Mouse (Mus musculus): ENCODE data around the gene Olfr459. TPM values are rescaled to one million over a fixed set of nuclear protein-coding genes. Genes with fewer than 3 reads are reported as not detected.

Olfr459 gene
- not detected in 2 replicates for polyA plus RNA-seq (2016; fragmentation: Nextera tagmentation; extraction: Ambion mirVana)

DNA sequence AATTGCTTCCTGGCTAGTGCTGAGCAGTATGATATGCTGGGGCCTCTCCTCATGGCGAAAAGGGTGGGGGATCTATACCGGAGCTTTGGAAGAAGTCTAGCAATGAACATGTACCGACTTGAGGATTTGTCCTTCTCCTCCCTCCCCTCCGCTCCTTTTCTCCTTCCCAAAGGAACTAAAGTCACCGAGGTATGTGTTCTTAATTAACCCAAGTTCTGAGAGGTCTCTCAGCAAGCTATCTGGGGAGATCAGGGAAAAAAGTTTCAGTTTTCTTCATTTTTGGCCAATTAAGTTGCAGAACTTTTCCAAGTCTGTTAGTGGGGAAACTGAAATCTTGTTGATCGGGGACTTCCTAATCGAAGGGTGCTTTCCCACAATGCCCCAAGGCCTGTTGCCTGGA lies at the start of gene Olfr459:
Olfr459 (minus strand) TSS at position 101 of the 400 bp plus-strand sequence.
- H3K4me1 ChIP-seq: no peaks in the 10 kb centered on the region
- H3K9me3 ChIP-seq (replicated peaks): no peaks in the 10 kb centered on the region
- H3K4me3 ChIP-seq: no peak within 1 kb of the TSS
- no peaks in the 10 kb centered on the region for H3K27me3 ChIP-seq (ENCODE audit: low read depth, poor library complexity, severe bottlenecking)
- 80% methylated on average over 7 of the region's 7 CpGs for WGBS
- DNase-seq (ENCODE audit: low spot score): no peak
- no peaks in the 10 kb centered on the region for H3K36me3 ChIP-seq
- H3K27ac ChIP-seq: no peak within 1 kb of the TSS

DNA sequence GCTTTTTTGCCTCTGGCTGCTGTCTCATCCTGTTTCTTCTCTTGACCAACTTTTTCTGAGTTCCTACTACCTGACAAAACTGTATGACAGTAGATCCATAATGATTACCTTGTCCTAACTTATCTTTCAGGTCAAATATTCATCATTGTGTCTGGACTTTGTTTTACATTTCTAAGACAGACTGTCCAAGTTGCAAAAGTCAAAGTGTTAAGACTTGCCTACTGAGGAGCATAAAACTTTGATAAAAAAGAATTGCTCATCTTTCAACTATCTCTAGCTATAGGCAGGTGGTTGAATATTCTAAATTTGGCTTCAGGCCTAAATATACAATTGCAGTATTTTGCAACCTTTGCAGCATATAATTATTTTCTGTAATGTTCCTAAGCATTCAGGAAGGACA lies 49.1 kb upstream of the Olfr459 start:
- Histone ChIP-seq H3K4me1 (no peaks in the 10 kb centered on the region), H3K27me3 (ENCODE audit: low read depth, poor library complexity, severe bottlenecking) (no peaks in the 10 kb centered on the region), H3K27ac (no peak overlapping the region), H3K9me3 (replicated peaks) (no peaks in the 10 kb centered on the region), H3K36me3 (no peaks in the 10 kb centered on the region), H3K4me3 (no peak overlapping the region)
- DNase-seq (ENCODE audit: low spot score): no peak

DNA sequence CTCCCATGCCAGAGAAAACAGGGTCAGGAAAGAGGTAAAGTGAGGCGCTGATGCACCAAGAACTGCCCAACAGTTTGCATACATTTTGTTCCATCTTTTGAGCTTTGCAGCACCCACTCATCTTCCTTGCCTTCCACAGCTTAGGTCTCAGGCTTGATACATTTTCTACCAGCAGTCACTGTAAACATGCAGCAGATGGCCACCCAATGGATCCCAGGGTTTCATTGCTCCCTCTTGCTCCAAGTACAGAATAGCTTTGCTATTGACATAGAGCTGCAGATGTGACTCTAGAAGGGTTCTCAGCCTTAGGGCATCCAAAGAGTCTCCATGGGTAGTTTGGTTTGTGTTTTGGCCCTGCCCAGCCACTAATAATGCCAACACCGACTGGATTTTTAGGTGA lies 11.7 kb upstream of the Olfr459 start:
- H3K4me3 ChIP-seq: no peak overlapping the region

DNA sequence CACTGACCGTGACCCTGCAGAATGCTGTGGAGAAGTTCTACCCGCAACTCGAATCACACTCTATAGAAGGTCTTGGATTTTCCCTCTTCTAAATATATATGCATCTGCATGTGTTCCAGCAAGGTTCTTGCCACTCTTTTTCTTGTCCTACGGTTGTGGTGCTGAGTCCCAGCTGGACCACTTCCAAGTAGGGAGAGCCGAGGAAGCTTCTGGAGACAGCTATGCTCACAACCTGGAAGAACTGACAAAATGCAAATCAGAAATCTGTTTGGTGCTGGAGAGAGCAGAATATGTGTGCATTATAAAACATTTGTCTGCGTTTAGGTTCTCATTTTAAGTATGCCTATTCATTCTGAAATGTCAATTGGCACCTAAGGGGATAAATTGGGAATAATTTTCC lies 744 bp upstream of the Olfr459 start:
- no peaks in the 10 kb centered on the region for H3K27me3 ChIP-seq (ENCODE audit: low read depth, poor library complexity, severe bottlenecking)
- no peaks in the 10 kb centered on the region for H3K4me1 ChIP-seq
- no peaks in the 10 kb centered on the region for H3K9me3 ChIP-seq (replicated peaks)
- DNase-seq (ENCODE audit: low spot score): no peak
- 86% methylated on average over 6 of the region's 6 CpGs for WGBS
- H3K27ac ChIP-seq: no peak overlapping the region
- H3K36me3 ChIP-seq: no peaks in the 10 kb centered on the region
- no peak overlapping the region for H3K4me3 ChIP-seq

More for the DNA sequence above, 11.7 kb upstream of the Olfr459 start:
- DNase-seq (ENCODE audit: low spot score): no peak
- Histone ChIP-seq H3K36me3 (no peaks in the 10 kb centered on the region), H3K4me1 (no peaks in the 10 kb centered on the region), H3K27ac (no peak overlapping the region), H3K9me3 (replicated peaks) (no peaks in the 10 kb centered on the region), H3K27me3 (ENCODE audit: low read depth, poor library complexity, severe bottlenecking) (no peaks in the 10 kb centered on the region)
- WGBS: 79% methylated on average over 2 of the region's 2 CpGs

DNA sequence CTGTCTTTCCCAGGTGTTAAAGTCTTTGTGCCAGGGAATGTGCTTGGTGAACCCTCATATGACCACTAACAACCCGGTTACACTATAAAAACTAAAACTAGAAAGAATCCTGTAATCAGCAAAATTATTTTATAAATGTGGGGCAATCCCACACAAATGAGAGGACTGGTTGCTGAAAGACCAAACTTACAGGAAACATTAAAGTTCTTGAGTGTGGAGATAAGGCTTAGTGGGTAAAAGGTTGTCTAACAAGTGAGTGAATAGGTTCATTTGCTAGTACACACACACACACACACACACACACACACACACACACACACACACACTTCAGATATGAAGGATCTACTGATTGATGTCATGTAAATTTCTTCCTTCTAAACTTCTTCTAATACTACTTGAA lies 5.1 kb downstream of the Olfr459 start:
- WGBS: 85% methylated on average over 1 of the region's 1 CpGs
- no peaks in the 10 kb centered on the region for H3K36me3 ChIP-seq
- H3K27ac ChIP-seq: no peak overlapping the region
- no peaks in the 10 kb centered on the region for H3K4me1 ChIP-seq
- H3K9me3 ChIP-seq (replicated peaks): no peaks in the 10 kb centered on the region
- no peak overlapping the region for H3K4me3 ChIP-seq
- no peaks in the 10 kb centered on the region for H3K27me3 ChIP-seq (ENCODE audit: low read depth, poor library complexity, severe bottlenecking)
- DNase-seq (ENCODE audit: low spot score): no peak

DNA sequence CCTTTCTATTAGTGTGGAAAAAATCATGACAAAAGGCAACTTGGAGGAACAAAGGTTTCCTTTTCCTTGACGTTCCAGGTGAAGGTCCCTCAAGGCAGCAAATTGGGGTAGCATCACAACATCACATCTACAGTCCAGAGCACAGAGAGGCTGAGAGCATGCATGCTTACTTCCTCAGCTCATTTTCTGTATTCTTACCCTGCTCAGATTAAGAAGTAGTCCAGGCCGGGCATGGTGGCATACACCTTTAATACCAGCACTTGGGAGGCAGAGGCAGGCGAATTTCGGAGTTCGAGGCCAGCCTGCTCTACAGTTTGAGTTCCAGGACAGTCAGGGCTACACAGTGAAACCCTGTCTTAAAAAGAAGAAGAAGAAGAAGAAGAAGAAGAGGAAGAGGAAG lies 10.7 kb downstream of the Olfr459 start:
- no peaks in the 10 kb centered on the region for H3K36me3 ChIP-seq
- H3K27me3 ChIP-seq (ENCODE audit: low read depth, poor library complexity, severe bottlenecking): no peaks in the 10 kb centered on the region
- no peak overlapping the region for H3K4me3 ChIP-seq
- WGBS: 90% methylated on average over 5 of the region's 5 CpGs
- H3K27ac ChIP-seq: no peak overlapping the region
- DNase-seq (ENCODE audit: low spot score): no peak
- no peaks in the 10 kb centered on the region for H3K4me1 ChIP-seq
- no peaks in the 10 kb centered on the region for H3K9me3 ChIP-seq (replicated peaks)

DNA sequence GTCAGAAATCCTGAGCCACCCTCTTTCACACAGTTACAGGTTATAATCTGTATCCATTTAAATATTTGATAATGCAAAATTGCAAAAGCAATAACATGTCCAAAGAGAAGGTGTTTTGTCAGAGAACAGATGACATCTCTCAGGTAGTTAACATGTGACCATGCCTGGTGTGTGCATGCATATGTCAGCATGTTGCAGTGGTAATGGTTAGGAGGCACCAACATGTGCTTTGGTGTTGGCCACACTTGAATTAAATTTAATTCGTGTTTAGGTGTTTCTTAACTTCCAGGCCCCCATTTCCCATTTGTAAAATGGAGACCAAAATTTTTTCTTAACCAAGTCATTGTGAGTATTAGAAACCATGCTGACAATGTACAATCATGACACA lies 12.6 kb downstream of the Olfr459 start:
- H3K9me3 ChIP-seq (replicated peaks): no peaks in the 10 kb centered on the region
- no peaks in the 10 kb centered on the region for H3K36me3 ChIP-seq
- no peaks in the 10 kb centered on the region for H3K4me1 ChIP-seq
- H3K4me3 ChIP-seq: no peak overlapping the region
- DNase-seq (ENCODE audit: low spot score): no peak
- 82% methylated on average over 1 of the region's 1 CpGs for WGBS
- no peaks in the 10 kb centered on the region for H3K27me3 ChIP-seq (ENCODE audit: low read depth, poor library complexity, severe bottlenecking)
- H3K27ac ChIP-seq: no peak overlapping the region

DNA sequence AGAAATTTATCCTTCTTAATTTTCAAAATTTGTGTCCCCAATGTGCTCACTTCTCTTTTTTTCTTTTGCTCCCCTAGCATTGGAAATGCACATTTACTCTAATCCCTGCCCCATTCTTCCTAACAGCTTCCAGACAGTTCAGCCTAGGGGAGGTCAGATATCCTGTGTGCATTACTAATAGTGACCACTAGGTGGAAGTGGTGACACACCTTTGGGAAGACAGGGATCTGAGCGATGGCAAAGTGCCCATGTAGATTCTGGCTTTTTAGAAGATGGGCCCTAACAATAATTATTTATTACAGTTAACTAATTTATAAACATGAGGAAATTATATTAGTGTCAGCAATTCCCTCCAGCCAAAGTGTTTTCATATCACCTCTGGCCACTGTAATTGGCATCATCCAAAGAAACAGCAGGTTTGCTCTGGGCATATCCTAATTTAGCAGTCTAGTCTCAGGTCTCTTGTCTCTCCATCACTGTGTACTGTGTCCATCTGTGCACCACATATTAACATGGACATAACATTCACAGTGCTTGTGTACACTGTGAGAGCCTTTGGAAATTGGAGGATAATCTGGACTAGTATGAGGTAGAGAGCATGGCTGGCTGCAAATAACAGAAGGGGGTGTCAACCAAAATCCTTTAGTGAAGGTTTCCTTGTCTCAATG lies 13.1 kb downstream of the Olfr459 start:
- no peaks in the 10 kb centered on the region for H3K36me3 ChIP-seq
- H3K4me3 ChIP-seq: no peak overlapping the region
- no peaks in the 10 kb centered on the region for H3K27me3 ChIP-seq (ENCODE audit: low read depth, poor library complexity, severe bottlenecking)
- H3K27ac ChIP-seq: no peak overlapping the region
- 12% methylated on average over 1 of the region's 1 CpGs for WGBS
- H3K4me1 ChIP-seq: no peaks in the 10 kb centered on the region
- DNase-seq (ENCODE audit: low spot score): no peak
- no peaks in the 10 kb centered on the region for H3K9me3 ChIP-seq (replicated peaks)

DNA sequence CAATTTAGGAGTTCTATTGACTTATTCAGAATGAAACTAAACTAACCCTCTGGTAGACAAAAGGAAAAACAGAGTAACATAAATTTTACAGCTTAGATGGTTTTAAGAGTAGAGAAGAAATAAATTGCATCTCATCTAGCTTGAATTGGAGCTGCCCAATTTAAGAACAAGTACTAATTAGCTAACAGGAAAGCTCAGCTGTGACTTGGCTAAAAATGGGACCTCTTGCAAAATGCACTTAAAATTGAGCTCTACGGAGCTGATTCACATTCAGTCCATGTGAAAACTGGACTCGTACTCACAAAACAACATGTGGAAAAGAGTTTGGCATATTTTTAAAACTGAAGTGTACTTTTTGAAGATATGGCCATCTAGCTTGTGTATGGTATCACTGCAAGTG lies 15.4 kb downstream of the Olfr459 start:
- Histone ChIP-seq H3K36me3 (no peaks in the 10 kb centered on the region), H3K4me1 (no peaks in the 10 kb centered on the region), H3K27ac (no peak overlapping the region), H3K9me3 (replicated peaks) (no peaks in the 10 kb centered on the region), H3K4me3 (no peak overlapping the region), H3K27me3 (ENCODE audit: low read depth, poor library complexity, severe bottlenecking) (no peaks in the 10 kb centered on the region)
- DNase-seq (ENCODE audit: low spot score): no peak
- WGBS: 87% methylated on average over 2 of the region's 2 CpGs

DNA sequence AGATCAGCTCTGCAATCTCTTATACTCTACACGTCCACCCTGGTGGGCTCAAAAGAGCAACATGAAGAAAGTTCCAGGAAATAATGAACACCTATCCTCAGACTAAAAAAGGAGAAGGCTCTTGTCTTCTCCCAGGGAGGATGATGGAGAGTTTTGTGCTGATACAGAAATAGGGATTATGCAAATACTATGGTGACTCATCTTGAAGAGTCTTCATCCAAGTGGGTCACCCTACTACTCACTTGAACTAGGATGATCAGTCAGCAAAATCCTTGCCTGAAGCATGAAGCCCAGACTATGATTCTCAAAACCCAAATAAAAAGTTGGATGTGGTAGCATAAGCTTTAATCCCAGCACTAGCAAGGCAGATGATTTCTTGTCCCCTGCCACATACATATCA lies 16.6 kb downstream of the Olfr459 start:
- no peaks in the 10 kb centered on the region for H3K27me3 ChIP-seq (ENCODE audit: low read depth, poor library complexity, severe bottlenecking)
- no peak for DNase-seq (ENCODE audit: low spot score)
- H3K4me1 ChIP-seq: no peaks in the 10 kb centered on the region
- H3K36me3 ChIP-seq: no peaks in the 10 kb centered on the region
- no peak overlapping the region for H3K4me3 ChIP-seq
- H3K27ac ChIP-seq: no peak overlapping the region
- 89% methylated on average over 1 of the region's 1 CpGs for WGBS
- no peaks in the 10 kb centered on the region for H3K9me3 ChIP-seq (replicated peaks)

DNA sequence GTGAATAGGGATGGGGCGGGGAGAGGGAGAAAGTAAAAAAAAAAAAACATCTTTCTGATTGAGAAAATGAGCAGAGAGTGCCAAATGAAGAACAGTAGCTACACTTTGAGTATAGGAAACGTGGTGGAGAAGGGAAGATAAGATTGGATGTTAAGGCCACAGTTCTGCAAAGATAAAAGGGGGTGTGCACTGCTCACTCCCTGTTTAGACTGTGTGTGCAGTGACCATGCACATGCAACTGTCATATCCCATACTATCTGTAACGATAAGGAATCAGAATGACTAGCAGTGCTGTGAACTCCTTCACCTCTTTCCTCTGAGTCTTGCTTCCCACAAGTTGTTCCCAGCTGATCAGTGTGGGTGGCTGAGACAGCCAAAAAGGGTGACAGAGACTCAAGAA lies 17.8 kb downstream of the Olfr459 start:
- H3K4me3 ChIP-seq: no peak overlapping the region
- no peaks in the 10 kb centered on the region for H3K27me3 ChIP-seq (ENCODE audit: low read depth, poor library complexity, severe bottlenecking)
- no peak overlapping the region for H3K27ac ChIP-seq
- H3K4me1 ChIP-seq: no peaks in the 10 kb centered on the region
- 74% methylated on average over 3 of the region's 3 CpGs for WGBS
- H3K9me3 ChIP-seq (replicated peaks): no peaks in the 10 kb centered on the region
- no peaks in the 10 kb centered on the region for H3K36me3 ChIP-seq
- DNase-seq (ENCODE audit: low spot score): no peak

DNA sequence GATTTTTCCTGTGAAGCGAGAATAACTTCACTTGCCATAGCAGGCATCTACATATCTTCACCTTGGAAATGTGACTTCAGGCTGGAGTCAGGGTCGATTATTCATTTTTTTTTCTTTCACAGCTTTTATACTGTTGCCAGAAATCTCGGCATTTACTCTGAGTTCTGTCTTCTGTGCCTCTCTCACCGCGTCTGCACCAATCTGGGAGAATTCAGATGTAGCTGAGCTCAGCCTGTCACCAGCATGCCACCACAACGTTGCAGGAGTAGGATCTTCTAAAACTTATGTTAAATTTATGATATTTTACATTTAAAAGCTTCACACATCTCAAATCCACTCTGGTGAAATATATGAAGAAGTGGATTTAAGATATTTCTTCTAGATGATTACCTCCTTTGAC lies 20.4 kb downstream of the Olfr459 start:
- H3K27me3 ChIP-seq (ENCODE audit: low read depth, poor library complexity, severe bottlenecking): no peaks in the 10 kb centered on the region
- H3K4me1 ChIP-seq: no peaks in the 10 kb centered on the region
- WGBS: 83% methylated on average over 6 of the region's 6 CpGs
- H3K36me3 ChIP-seq: no peaks in the 10 kb centered on the region
- H3K9me3 ChIP-seq (replicated peaks): no peaks in the 10 kb centered on the region
- H3K27ac ChIP-seq: no peak overlapping the region
- no peak for DNase-seq (ENCODE audit: low spot score)
- no peak overlapping the region for H3K4me3 ChIP-seq

DNA sequence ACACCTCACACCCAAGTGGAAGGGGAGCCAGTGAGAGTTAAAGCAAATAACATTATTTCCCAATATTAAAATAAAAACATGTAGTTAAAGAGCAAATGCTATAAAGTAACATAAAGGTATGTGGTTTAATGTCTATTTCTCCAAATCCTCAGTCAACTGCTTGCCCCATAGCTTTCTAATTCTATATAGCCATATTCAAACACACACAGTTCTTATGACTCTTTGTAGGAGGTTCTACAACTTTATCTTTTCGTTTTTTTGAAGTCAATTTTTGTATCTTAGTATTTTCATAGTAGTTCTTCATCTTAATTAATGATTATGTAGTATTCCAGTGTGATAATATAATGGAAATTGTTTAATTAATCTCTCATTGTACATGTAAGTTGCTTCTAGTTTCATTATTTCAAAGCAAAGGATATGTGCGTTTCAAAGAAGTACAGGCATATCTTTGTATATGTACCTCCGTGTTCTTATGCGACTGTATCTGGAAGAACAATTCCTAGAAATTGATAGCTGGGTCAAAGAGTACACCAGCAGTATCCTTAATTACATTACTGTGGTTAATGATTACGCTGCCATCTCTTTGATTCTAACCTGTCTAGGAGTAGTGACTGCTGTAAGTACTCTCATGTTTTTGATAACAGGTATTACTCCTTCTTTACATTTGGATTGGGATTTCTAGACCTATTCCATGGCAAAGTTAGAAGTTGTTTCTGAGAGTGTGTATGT lies 30.1 kb downstream of the Olfr459 start:
- H3K27me3 ChIP-seq (ENCODE audit: low read depth, poor library complexity, severe bottlenecking): no peaks in the 10 kb centered on the region
- no peak for DNase-seq (ENCODE audit: low spot score)
- WGBS: 77% methylated on average over 5 of the region's 5 CpGs
- no peaks in the 10 kb centered on the region for H3K4me1 ChIP-seq
- H3K9me3 ChIP-seq (replicated peaks): no peaks in the 10 kb centered on the region
- no peak overlapping the region for H3K4me3 ChIP-seq
- no peaks in the 10 kb centered on the region for H3K36me3 ChIP-seq
- no peak overlapping the region for H3K27ac ChIP-seq

DNA sequence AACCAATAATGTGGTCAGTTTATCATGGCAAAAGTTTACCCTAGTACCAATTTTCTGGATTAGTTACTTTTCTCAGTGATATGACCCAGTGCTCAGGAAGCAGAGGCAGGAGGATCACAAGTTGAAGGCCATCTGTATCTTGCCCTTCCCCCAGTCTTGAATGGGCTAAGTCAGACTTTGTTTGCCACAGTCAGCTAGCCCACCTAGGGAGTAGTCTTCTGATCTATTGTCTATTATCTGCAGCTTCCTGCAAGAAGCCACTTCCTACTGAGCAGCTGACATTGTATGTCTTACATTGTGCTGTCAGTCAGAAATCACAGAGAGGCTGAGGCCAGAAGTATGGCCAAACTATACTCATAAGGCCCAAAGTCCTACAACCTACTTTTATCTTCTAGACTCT lies 33.9 kb downstream of the Olfr459 start:
- no peak for DNase-seq (ENCODE audit: low spot score)
- H3K4me3 ChIP-seq: no peak overlapping the region
- H3K4me1 ChIP-seq: no peaks in the 10 kb centered on the region
- H3K27ac ChIP-seq: no peak overlapping the region
- H3K36me3 ChIP-seq: no peaks in the 10 kb centered on the region
- H3K9me3 ChIP-seq (replicated peaks): no peaks in the 10 kb centered on the region
- H3K27me3 ChIP-seq (ENCODE audit: low read depth, poor library complexity, severe bottlenecking): no peaks in the 10 kb centered on the region

Measured in limb, embryonic 10.5 days (tissue).